In genomic region chr14:26306032-26306431, GRCm38 (mm10) we compare ENCODE assay signal across 9 mouse cellular contexts. TPM values are rescaled to one million over a fixed set of nuclear protein-coding genes. Genes with fewer than 3 reads are reported as not detected.
DNase-seq lines count a peak whose midpoint lies in the region; ATAC-seq and TF ChIP-seq lines count a peak whose summit lies in the region.
"Had no signal": no experiment of that assay in that cellular context is flagged by ENCODE, and none has a peak within 500 bp of the region (broad histone marks: within the 10 kb centered on the region; RNA-seq: fewer than 3 reads in every experiment).

No protein-coding gene starts in this region.

- H3K4me3 ChIP-seq in cerebellum, adult 2 months (replicated peaks; ENCODE audit: insufficient read depth, low read depth, low read length): no peak overlapping the region
- no peak overlapping the region for H3K4me3 ChIP-seq in lung, embryonic 14.5 days (ENCODE audit: low read depth, low read length)
- H3K4me3 ChIP-seq: hindbrain, embryonic 15.5 days had no signal

- no peak overlapping the region for H3K27ac ChIP-seq in cerebellum, adult 2 months (ENCODE audit: insufficient read depth, low read length)
- H3K27ac ChIP-seq in lung, embryonic 14.5 days (ENCODE audit: low read depth): no peak overlapping the region
- H3K27ac ChIP-seq: hindbrain, embryonic 15.5 days had no signal

- no peaks in the 10 kb centered on the region for H3K9me3 ChIP-seq in lung, embryonic 14.5 days (ENCODE audit: low read depth, low read length)
- H3K9me3 ChIP-seq: hindbrain, embryonic 15.5 days had no signal

- no peaks in the 10 kb centered on the region for H3K36me3 ChIP-seq in lung, embryonic 14.5 days (ENCODE audit: insufficient read depth)
- H3K36me3 ChIP-seq: hindbrain, embryonic 15.5 days had no signal

- TF ChIP-seq POLR2A in cerebellum, adult 2 months (IDR thresholded peaks at IDR 0.05; ENCODE audit: borderline replicate concordance, insufficient read depth, low read length): no peak

- no peak overlapping the region for H3K9ac ChIP-seq in lung, embryonic 14.5 days
- H3K9ac ChIP-seq: hindbrain, embryonic 15.5 days had no signal

- H3K4me1 ChIP-seq in cerebellum, adult 2 months (ENCODE audit: control insufficient read depth, insufficient read depth, low read length): no peaks in the 10 kb centered on the region
- no peaks in the 10 kb centered on the region for H3K4me1 ChIP-seq in lung, embryonic 14.5 days (ENCODE audit: insufficient read depth)
- H3K4me1 ChIP-seq: hindbrain, embryonic 15.5 days had no signal

- no peak for DNase-seq in cerebellum, adult 2 months
- DNase-seq in cerebellum, adult 11-12 months: no peak
- peak; percentile 80 for DNase-seq in lung, embryonic 14.5 days
- no peak for DNase-seq in lung, postnatal 25 days (ENCODE audit: low spot score)
- peak; percentile 2 for DNase-seq in c-Kit-positive CD71-positive TER-119-positive erythroid progenitor cells, embryonic 14.5 days (ENCODE audit: low spot score)
- peak; percentile 16 for DNase-seq in lung, postnatal 14 days
- DNase-seq in layer of hippocampus, adult 11-12 months (ENCODE audit: low spot score): no peak

- ATAC-seq in lung, embryonic 14.5 days (ENCODE audit: insufficient read depth): no peak
- ATAC-seq in inflammation-experienced regulatory T-cells, adult 6 months: no peak

- H3K4me2 ChIP-seq in lung, embryonic 14.5 days: no peak overlapping the region
- H3K4me2 ChIP-seq: hindbrain, embryonic 15.5 days had no signal

- WGBS in cerebellum, adult 2 months: 27% methylated on average over 2 of the region's 2 CpGs
- 43% methylated on average over 2 of the region's 2 CpGs for WGBS in lung, embryonic 14.5 days

- peak; percentile 24; the same call in 1 of the 2 replicates for TF ChIP-seq CTCF in cerebellum, adult 2 months (IDR thresholded peaks at IDR 0.05; ENCODE audit: borderline replicate concordance, insufficient read depth, low read depth, low read length)
- TF ChIP-seq CTCF in lung, embryonic 14.5 days (IDR thresholded peaks at IDR 0.05; ENCODE audit: low read depth): peak; percentile 70

- no peaks in the 10 kb centered on the region; the same call in 1 of the 2 replicates for H3K27me3 ChIP-seq in cerebellum, adult 2 months (ENCODE audit: control insufficient read depth, insufficient read depth, low read length)
- no peaks in the 10 kb centered on the region for H3K27me3 ChIP-seq in lung, embryonic 14.5 days (ENCODE audit: insufficient read depth, low read length)
- H3K27me3 ChIP-seq: hindbrain, embryonic 15.5 days had no signal

RNA-seq across cellular contexts. Expression of gene Duxbl3, which starts 48.3 kb away (rescaled TPM):
- 0.28 and 0.70 TPM in 2 replicates for polyA plus RNA-seq in cerebellum, adult 2 months (2012; rRNA removed)
- polyA plus RNA-seq in lung, embryonic 14.5 days (2014; fragmentation: Nextera tagmentation; extraction: Ambion mirVana): 0.69 and 2.3 TPM in 2 replicates
- polyA plus RNA-seq in inflammation-experienced regulatory T-cells, adult 6 months (2017; shearing (Covaris generic)): not detected

Comparison
In these comparisons a context has a peak if more than half of its experiments do, and no peak if none do; other contexts are left out.
1. DNase-seq: peak in lung, embryonic 14.5 days (single experiment), c-Kit-positive CD71-positive TER-119-positive erythroid progenitor cells, embryonic 14.5 days (single experiment) and lung, postnatal 14 days (single experiment); none in cerebellum, adult 2 months (0 of 2), cerebellum, adult 11-12 months (single experiment), lung, postnatal 25 days (single experiment) and layer of hippocampus, adult 11-12 months (single experiment).